Mouse (Mus musculus): ENCODE data around the gene Cmtm7.

DNA sequence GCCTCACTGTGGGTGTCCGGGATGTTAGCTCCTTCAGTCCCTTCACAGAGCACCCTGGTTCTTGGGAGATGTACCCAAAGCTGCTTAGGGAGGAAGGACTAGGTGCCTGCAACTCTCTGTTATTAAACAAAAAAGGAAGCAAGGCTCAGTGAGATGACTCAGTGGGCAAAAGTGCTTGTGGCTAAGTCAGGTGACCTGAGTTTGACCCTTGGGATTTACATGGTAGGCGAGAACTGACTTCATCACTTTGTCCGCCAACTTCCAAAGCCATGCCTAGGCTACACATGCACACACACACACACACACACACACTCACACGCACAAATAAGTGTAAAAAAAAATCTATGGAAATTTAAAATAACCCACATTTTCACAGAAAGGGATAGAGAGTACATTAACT lies 30.3 kb upstream of the Cmtm7 start:
- TF ChIP-seq EP300 (IDR thresholded peaks at IDR 0.05; ENCODE audit: low read depth): no peak
- no peak for TF ChIP-seq CTCF (IDR thresholded peaks at IDR 0.05; ENCODE audit: low read depth)

All from liver, embryonic 14.5 days (tissue).